Mouse (Mus musculus) CD4-positive, CD25-positive, alpha-beta regulatory T cell, adult 4 months (primary cell): ENCODE measurements at regions not wholly inside any gene's neighbourhood (a gene's known extent, or its start where the extent isn't known, plus 50 kb on each side); places are given as distances from the start of the nearest gene placed in this dataset.
"Not testable (repeated sequence)": the region's sequence is repeated elsewhere in the genome, so short reads cannot be mapped to it uniquely, and the experiment has no call there.

Experiments
- ATAC-seq: one replicate; pipeline ENCODE4 v1.8.0; 2017

DNA sequence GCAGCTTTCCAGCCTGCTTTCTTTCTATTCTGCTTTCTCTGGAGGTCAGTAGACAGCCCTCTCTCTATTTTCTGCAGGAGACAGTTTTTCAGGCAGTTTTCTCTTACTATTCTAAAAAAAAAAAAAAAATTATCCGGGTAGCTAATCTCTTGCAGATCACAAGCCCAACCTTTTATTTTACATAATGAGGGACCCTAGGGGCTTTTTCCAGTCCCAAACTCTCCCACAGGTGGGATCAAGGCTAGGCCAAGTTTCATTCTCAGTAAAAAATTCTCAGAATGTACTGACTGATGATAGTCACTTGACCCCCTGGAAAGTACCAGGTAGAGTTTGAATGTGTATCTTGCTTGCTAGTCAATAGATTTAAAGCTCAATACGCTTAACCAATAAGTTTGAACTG lies 705.7 kb downstream of the Trib2 start:
- ATAC-seq: no peak

DNA sequence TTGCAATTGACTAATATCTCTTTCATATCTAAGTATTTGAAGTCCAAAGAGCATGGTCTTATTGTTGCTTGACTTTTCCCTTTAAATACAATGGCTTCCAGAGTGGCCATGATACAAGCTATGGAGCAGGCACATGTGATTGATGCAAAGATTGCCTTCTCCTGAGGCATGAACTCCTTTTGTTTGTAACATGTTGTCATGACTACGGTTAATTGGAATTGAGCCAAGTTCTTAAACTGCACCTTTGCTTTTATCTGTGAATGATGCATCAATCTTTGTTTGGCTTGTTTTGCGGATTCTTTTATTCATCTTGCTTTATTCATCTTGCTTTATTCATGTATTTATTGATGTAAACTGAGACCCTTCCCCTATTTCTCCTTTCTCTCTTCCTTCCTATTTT lies 711.8 kb downstream of the Trib2 start:
- no peak for ATAC-seq

DNA sequence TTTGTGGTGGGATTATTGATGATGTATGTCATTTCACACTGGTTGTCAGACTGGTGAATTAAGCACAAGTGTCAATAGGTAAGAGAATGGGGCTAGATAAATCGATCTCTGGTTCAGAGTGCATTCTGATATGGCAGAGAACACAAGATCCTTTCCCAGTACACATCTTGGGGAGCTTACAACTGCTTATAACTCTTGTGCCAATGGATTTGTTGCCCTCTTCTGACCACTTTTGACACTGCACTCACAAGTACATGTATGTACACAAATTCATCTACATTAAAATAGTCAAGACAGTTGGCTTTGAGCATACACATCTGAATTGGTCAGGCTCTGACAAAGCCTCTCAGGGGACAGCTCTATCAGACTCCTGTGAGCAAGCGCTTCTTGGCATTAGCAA lies 738.1 kb downstream of the Trib2 start:
- ATAC-seq: no peak

DNA sequence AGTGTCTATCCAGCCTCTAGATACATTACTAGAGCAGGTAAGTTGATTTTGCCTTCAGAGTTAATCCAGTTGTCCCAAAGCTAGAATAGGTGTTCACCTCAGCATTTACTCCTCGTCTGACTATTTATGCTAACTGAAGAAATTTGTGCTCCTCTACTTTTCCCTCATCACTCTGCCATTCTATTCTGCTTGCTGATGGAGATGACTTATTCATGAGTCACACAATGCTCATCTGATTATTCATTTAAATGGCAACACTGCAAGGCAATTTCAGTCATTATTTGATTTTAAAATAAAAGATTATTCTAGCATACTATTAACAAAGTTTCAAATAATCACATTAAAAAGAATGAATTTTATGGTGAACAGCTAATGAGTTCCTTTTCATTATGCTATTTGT lies 752.4 kb downstream of the Trib2 start:
- ATAC-seq: no peak

DNA sequence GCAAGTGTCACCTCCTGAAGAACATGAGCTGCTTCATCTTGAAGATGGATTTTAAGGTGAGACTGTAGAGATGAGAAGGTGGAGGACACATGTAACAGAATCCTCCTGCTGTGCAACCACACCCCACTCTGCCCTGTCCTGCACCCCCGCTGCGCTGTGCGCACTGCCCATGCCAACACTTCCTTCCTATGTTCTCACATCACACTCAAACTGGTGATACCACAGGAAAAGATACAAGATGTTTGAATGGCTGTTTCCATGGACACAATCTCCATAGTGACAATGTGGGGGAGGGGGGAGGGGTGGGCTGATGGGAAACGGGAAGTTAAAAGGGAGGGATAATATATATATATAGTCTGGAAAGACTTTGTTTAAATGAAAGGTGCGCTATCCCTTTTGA lies 765.3 kb downstream of the Trib2 start:
- no peak for ATAC-seq

DNA sequence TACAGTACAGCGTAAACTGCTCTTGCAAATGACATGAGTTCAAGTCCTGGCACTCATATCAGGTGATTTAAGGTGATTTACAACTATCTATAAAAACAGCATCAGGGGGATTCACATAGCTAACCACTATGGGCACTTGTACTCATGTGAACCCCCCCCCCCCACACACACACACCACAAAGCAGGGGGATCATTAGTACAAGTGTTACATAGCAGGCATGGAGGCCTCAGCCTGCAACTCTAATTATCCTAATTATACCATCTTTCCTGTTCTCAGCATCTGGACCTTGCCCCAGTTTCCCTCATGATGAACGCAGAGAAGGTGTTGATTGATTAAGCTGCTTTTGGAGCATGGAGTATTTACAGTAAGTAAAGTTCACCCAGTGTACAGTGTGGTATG lies 773.5 kb downstream of the Trib2 start:
- ATAC-seq: no peak

DNA sequence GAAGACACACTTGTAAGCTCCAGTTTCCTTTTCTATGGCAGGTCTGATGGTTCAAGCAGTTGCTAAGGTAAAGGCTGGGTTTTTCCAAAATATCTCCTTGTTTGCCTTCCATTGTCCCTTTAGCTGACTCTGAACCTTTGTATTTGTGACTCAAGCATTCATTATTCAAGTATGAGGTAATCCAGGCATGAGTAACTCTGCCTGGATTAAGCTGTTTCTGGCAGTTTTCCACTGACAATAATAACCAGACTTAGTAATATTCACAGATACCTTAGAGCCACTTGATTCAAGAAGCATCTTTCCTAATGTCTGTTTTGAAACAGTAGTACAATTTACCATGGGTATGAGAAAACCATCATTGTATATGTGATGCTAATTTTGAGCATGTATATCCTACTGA lies 805.6 kb downstream of the Trib2 start:
- ATAC-seq: no peak

DNA sequence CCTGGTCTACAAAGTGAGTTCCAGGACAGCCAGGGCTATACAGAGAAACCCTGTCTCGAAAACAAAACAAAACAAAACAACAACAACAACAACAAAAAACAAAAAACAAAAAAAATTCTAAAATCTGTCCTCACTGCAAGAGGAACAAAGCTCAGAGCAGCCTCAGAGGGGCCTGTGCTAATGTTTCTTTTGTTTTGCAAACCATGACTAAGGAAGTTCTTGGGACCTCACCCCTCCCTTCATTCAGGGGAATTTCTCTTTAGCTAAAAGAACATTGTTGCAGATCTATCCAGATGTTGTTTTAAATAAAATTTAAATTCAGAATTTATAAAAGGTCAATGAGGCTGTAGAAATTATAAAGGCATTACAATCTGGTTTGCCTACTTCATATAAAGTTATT lies 814.3 kb downstream of the Trib2 start:
- ATAC-seq: not testable (repeated sequence)
